Mouse (Mus musculus): ENCODE results near the gene Ddc. TPM values are rescaled to one million over a fixed set of nuclear protein-coding genes. Genes with fewer than 3 reads are reported as not detected.

Ddc gene
- total and polyA plus RNA-seq, 2 experiments from 2014 or later, result 8.6 to 13.6 TPM

DNA sequence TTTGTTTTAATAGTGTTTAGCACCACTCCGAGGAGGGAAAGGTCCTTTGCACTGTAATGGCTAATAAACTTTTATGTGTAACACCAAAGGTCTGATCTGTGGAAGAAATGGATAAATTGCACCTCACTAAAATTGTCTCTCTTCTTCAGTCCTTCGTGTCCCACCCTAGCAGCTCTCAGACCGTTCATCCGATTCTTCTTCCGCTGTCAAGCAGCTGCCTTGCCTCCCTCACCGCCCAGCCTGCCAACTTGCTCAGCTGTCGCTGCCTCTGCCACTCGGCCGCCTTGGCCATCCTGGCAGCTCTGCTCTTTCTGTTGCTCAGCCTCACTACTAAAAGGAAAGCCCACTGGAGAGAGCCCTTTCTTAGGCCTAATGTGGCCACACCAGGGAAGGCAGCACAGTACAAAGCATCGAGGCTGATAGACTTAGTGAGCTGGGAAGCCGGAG is 42.2 kb downstream of the Ddc start:
- no peak overlapping the region for H3K9ac ChIP-seq
- no peaks in the 10 kb centered on the region for H3K27me3 ChIP-seq (ENCODE audit: insufficient read depth, low read length)
- no peak for TF ChIP-seq CTCF (IDR thresholded peaks at IDR 0.05; ENCODE audit: low read depth)
- no peak overlapping the region for H3K27ac ChIP-seq (ENCODE audit: low read depth, low read length)
- peak; percentile 77 for ATAC-seq
- DNase-seq, result peak; percentile 57
- peak overlapping the region; percentile 6; the same call in 1 of the 2 replicates for H3K4me2 ChIP-seq (ENCODE audit: low read depth)
- H3K4me1 ChIP-seq (ENCODE audit: insufficient read depth), result no peaks in the 10 kb centered on the region
- 20% methylated on average over 11 of the region's 11 CpGs for WGBS
- no peaks in the 10 kb centered on the region for H3K9me3 ChIP-seq (ENCODE audit: low read length)
- no peak overlapping the region for H3K4me3 ChIP-seq (ENCODE audit: low read depth, low read length)
- no peaks in the 10 kb centered on the region for H3K36me3 ChIP-seq (ENCODE audit: insufficient read depth)

- no peaks in the 10 kb centered on the region for H3K36me3 ChIP-seq (ENCODE audit: insufficient read depth)
- no peak for TF ChIP-seq CTCF (IDR thresholded peaks at IDR 0.05; ENCODE audit: low read depth)
- WGBS, result 17% methylated on average over 6 of the region's 6 CpGs
- peak; percentile 52 for ATAC-seq
- DNase-seq, result peak; percentile 14
- no peak overlapping the region for H3K4me3 ChIP-seq (ENCODE audit: low read depth, low read length)
- H3K27me3 ChIP-seq (ENCODE audit: insufficient read depth, low read length), result no peaks in the 10 kb centered on the region
- H3K4me2 ChIP-seq (ENCODE audit: low read depth), result no peak overlapping the region
- H3K4me1 ChIP-seq (ENCODE audit: insufficient read depth), result no peaks in the 10 kb centered on the region
- no peak overlapping the region for H3K9ac ChIP-seq
- no peaks in the 10 kb centered on the region for H3K9me3 ChIP-seq (ENCODE audit: low read length)
- H3K27ac ChIP-seq (ENCODE audit: low read depth, low read length), result no peak overlapping the region
Measured at GRCm38 (mm10) chr11:11855061-11855672, 42.8 kb downstream of the Ddc start.

DNA sequence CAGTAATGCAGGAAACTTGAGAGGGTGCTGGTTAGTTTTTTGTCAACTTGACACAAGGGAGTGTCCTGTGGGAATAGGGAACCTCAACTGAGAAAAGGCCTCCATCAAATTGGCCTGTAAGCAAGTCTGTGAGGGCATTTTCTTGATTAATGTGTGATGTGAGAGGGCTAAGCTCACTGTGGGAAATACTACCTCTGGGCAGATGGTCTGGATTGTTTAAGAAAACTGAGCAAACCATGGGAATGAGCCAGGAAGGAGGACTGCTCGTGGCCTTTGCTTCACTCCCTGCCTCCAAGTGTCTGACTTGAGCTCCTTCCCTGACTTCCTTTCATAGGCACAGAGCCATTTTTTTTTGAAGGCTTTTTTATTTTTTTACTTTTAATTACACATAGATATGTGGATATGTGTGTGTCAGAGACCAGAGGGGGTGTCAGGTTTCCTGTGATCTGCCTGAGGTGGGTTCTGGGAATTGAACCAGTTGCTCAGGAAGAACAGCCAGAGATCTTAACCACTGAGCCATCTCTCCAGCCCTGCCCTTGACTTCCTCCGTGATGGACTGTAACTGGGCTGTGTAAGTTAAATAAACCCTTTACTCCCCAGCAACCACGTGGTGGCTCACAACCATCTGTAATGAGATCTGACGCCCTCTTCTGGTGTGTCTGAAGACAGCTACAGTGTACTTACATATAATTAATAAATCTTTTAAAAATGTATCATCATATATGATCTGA is 44.0 kb downstream of the Ddc start:
- DNase-seq (no peak), ATAC-seq (no peak)
- H3K36me3 ChIP-seq (ENCODE audit: insufficient read depth), result no peaks in the 10 kb centered on the region
- no peak overlapping the region for H3K9ac ChIP-seq
- H3K4me3 ChIP-seq (ENCODE audit: low read depth, low read length), result no peak overlapping the region
- no peak for TF ChIP-seq CTCF (IDR thresholded peaks at IDR 0.05; ENCODE audit: low read depth)
- H3K4me2 ChIP-seq (ENCODE audit: low read depth), result no peak overlapping the region
- H3K4me1 ChIP-seq (ENCODE audit: insufficient read depth), result 0 out of 2 replicates have a peak, but pooled peaks cover 3% of the 10 kb centered on the region
- H3K27me3 ChIP-seq (ENCODE audit: insufficient read depth, low read length), result no peaks in the 10 kb centered on the region
- H3K9me3 ChIP-seq (ENCODE audit: low read length), result no peaks in the 10 kb centered on the region
- H3K27ac ChIP-seq (ENCODE audit: low read depth, low read length), result no peak overlapping the region
- 72% methylated on average over 4 of the region's 4 CpGs for WGBS

GRCm38 (mm10) chr11:11851957-11852505 is 45.9 kb downstream of the Ddc start:
- no peak for DNase-seq
- 73% methylated on average over 6 of the region's 6 CpGs for WGBS
- Histone ChIP-seq H3K27me3 (ENCODE audit: insufficient read depth, low read length) (no peaks in the 10 kb centered on the region), H3K27ac (ENCODE audit: low read depth, low read length) (no peak overlapping the region), H3K9me3 (ENCODE audit: low read length) (no peaks in the 10 kb centered on the region), H3K9ac (no peak overlapping the region), H3K36me3 (ENCODE audit: insufficient read depth) (no peaks in the 10 kb centered on the region), H3K4me1 (ENCODE audit: insufficient read depth) (0 out of 2 replicates have a peak, but pooled peaks cover 3% of the 10 kb centered on the region), H3K4me3 (ENCODE audit: low read depth, low read length) (no peak overlapping the region), H3K4me2 (ENCODE audit: low read depth) (no peak overlapping the region)
- ATAC-seq, result no peak
- no peak for TF ChIP-seq CTCF (IDR thresholded peaks at IDR 0.05; ENCODE audit: low read depth)

- no peak for DNase-seq
- no peak for TF ChIP-seq CTCF (IDR thresholded peaks at IDR 0.05; ENCODE audit: low read depth)
Measured at GRCm38 (mm10) chr11:11850476-11851267, 47.3 kb downstream of the Ddc start.

DNA sequence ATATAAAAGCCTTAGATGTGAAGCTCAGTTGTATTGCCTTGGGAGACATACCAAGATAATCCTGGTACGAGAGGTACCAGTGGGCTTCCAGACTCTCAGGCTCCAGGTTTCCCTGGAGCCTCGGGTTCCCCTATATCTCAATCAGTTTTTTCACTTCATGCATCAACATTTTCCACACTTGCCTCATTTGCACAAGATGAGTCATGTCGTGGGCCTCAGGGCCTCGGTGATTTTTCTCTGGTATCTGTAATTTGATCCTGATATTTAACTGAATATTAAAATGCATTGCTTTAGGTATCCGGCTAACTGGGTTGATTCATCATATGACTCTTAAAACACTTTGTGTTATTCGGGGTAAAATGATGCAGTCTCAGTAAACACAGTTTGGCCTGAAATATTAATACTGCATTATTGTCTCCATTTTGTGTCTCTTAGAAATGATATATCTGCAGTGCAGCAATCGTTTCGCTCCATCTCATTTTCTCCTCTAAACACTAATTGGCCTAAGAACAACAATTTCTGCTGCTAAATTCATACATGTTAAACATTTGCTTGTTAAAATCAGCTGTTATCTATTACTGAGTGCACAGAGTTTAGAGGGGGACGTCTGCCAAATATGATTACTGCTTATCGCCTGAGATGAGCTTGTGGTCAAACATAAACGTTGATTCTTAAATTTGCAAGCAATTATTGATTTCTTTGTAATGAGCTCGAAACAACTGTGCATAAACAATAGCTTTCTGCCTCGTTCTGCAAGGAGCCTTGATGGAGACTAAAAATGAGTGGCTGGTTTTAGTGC is 48.2 kb downstream of the Ddc start:
- 53% methylated on average over 13 of the region's 13 CpGs for WGBS
- Histone ChIP-seq H3K9me3 (ENCODE audit: low read length) (no peaks in the 10 kb centered on the region), H3K4me2 (ENCODE audit: low read depth) (no peak overlapping the region), H3K27ac (ENCODE audit: low read depth, low read length) (no peak overlapping the region), H3K36me3 (ENCODE audit: insufficient read depth) (no peaks in the 10 kb centered on the region), H3K27me3 (ENCODE audit: insufficient read depth, low read length) (no peaks in the 10 kb centered on the region), H3K4me1 (ENCODE audit: insufficient read depth) (0 out of 2 replicates have a peak, but pooled peaks cover 3% of the 10 kb centered on the region), H3K9ac (no peak overlapping the region), H3K4me3 (ENCODE audit: low read depth, low read length) (no peak overlapping the region)
- ATAC-seq, result no peak
- no peak for DNase-seq
- TF ChIP-seq CTCF (IDR thresholded peaks at IDR 0.05; ENCODE audit: low read depth), result no peak

More at GRCm38 (mm10) chr11:11850476-11851267, 47.3 kb downstream of the Ddc start:
- no peak overlapping the region for H3K9ac ChIP-seq
- H3K4me3 ChIP-seq (ENCODE audit: low read depth, low read length), result no peak overlapping the region
- no peak overlapping the region for H3K4me2 ChIP-seq (ENCODE audit: low read depth)
- H3K9me3 ChIP-seq (ENCODE audit: low read length), result no peaks in the 10 kb centered on the region
- no peak overlapping the region for H3K27ac ChIP-seq (ENCODE audit: low read depth, low read length)
- H3K4me1 ChIP-seq (ENCODE audit: insufficient read depth), result 0 out of 2 replicates have a peak, but pooled peaks cover 3% of the 10 kb centered on the region
- ATAC-seq, result no peak
- WGBS, result 80% methylated on average over 6 of the region's 6 CpGs
- no peaks in the 10 kb centered on the region for H3K36me3 ChIP-seq (ENCODE audit: insufficient read depth)
- H3K27me3 ChIP-seq (ENCODE audit: insufficient read depth, low read length), result no peaks in the 10 kb centered on the region

Measured in forebrain, postnatal 0 days (tissue).